Mouse (Mus musculus): ENCODE data around the gene Foxp1.
A peak's percentile ranks its signal among the peaks of the same experiment; 100 is the strongest.

Gene Foxp1

DNA sequence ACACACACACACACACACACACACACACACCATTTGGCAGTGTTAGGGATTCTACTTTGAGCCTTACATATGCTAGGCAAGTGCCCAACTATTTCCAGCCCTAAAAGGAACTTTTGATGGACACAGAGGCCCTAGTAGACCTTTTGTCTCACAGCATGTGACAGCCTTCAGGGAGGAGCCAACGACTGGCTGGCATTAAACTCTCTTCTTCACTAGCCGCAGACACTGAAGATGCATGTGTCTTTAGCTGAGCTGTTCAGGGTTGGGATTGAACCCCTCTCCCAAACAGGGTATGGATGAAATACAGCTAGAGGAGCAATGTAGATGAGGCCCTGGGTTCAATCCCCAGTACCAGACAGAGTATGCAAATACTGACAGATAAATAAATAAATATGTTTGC is 428.7 kb downstream of the Foxp1 start:
- DNase-seq (ENCODE audit: low spot score) = no peak

- DNase-seq (ENCODE audit: low spot score) = no peak
Measured at GRCm38 (mm10) chr6:99093208-99093607, 429.3 kb downstream of the Foxp1 start.

- no peak for DNase-seq (ENCODE audit: low spot score)
Measured at GRCm38 (mm10) chr6:99091799-99092198, 430.7 kb downstream of the Foxp1 start.

DNA sequence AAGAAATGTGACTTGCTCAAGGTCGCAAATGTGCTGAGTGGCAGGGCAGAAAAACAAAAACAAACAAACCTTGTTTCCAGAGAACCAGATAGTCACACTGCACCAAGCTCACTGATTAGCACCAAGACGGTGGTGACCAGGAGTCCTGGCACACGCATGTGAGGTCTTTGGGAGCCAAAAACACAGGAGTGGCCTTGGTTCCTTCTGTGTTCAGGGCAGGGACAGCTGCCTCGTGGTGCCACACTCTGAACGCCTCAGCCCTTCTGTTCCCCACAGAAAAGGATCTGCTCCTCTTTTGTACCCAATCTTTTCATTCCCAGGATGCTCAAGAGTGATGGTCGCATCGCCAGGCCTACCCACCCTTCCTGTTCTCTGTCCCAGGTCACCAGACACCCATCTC is 434.9 kb downstream of the Foxp1 start:
- peak; percentile 44 for DNase-seq (ENCODE audit: low spot score)

DNA sequence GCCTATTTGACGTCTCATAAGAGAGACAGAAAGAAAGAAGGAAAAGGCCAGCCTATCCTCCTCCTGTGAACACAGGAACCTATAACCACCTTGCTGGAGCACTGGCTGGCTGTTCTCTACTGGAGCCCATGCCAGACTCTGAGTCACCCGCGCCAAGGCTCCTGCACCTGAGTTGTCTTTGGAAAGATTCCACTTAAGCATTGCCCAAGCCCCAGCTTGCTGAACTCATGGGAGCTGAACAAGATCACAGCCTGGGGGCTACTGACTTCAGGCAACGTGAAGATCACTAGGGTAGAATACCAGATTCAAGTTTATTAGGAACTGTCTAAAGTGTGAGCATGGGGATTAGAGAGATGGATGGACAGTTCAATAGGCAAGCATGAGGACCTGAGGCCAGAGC is 437.6 kb downstream of the Foxp1 start:
- DNase-seq (ENCODE audit: low spot score) = no peak

DNA sequence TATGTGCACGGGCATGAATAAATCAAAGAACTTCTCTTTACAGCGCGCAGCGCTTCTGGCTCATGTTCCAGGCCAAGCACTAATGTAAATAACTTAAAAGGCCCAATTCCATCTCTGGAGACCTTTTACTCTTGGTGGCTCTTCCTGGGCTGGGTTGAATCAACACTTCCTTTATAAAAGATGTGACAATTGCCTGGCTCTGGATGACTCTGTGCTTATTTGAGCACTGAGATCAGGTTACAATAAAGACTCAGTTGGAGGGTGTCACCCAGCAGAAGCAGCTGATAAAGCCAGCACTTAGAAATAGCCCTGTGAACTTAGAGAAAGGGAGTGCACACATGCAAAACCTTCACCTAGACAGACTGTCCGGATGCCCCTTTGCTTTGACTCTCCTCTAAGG is 441.3 kb downstream of the Foxp1 start:
- DNase-seq (ENCODE audit: low spot score) = no peak

DNA sequence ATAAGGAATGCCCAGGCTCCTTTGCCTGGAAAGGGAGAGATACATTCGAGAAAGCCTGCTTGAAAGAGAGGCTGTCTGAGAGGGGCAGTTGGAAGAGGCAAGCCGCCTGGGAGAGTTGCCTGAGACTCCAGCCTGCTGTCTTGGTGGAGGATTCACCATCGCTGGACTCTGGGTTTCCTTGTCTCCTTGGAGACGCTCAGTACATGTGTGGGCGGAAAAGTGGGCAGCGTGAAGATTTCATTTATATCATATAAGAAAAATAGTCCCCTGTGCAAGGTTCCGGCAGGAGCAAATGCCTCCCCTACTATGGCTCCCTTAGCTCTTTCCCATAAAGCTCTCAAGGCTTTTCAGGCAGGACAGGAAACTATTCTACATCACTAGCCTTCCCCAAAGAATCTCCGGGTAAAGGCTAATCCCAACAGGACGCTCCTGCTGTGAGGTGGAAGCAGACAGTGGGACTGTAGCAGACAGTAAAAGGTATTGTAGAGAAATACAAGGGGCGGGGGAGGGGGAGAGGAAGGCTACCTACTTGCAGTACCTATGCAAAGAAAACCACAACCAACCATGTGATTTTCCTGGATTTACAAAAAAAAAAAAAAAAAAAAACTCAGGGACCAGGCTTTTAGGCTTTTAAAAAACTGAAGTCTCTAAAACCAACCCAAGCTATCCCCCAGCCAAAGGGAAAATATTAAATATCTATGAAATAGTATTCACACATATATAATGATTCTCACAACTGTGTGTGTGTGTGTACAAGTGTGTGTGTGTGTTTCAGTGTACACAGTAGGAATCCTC is 443.3 kb downstream of the Foxp1 start:
- DNase-seq (ENCODE audit: low spot score) = no peak

DNA sequence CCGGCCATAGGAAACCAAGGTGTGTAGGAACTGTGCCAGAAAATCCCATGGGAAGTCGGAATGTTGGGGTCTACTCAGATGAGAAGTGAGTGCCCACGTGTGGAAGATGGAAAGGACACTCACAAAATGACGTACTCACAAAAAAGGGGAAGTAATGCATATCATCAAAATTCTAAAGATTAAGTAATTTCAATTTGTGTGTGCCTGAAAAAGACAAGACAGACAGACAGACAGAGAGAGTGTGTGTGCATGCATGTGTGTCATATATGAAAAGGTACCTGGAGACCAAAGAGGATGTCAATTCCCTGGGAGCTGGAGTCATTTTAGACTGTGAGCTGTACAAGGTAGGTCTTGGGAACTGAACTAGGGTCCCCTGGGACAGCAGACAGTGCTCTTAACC is 444.4 kb downstream of the Foxp1 start:
- DNase-seq (ENCODE audit: low spot score) = no peak

GRCm38 (mm10) chr6:99073303-99074271 is 448.9 kb downstream of the Foxp1 start:
- DNase-seq (ENCODE audit: low spot score) = no peak

DNA sequence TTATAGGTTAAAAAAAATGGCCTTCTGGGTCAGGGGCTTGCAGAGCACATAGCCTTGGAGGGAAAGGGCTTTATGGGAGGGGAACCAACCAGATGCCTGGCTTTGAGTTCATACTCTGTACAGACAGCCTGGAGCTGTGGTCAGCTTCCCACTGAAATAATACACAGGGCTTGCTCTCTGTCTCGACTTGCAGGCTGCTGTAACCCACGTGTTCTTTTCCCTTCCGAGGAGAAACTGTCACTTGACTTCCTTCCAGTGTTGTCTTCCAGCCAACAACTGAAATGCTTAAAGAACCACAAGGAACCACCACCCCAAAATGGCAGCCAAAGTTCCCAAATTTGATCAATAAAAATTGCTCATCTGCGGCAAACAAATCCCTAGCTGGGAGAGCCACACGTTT is 451.8 kb downstream of the Foxp1 start:
- DNase-seq (ENCODE audit: low spot score) = no peak

GRCm38 (mm10) chr6:99069726-99070125 is 452.8 kb downstream of the Foxp1 start:
- no peak for DNase-seq (ENCODE audit: low spot score)

- no peak for DNase-seq (ENCODE audit: low spot score)
Measured at GRCm38 (mm10) chr6:99065569-99066353, 456.8 kb downstream of the Foxp1 start.

GRCm38 (mm10) chr6:99063982-99064484 is 458.5 kb downstream of the Foxp1 start:
- DNase-seq (ENCODE audit: low spot score) = no peak

- DNase-seq (ENCODE audit: low spot score) = no peak
Measured at GRCm38 (mm10) chr6:99062931-99063330, 459.6 kb downstream of the Foxp1 start.

DNA sequence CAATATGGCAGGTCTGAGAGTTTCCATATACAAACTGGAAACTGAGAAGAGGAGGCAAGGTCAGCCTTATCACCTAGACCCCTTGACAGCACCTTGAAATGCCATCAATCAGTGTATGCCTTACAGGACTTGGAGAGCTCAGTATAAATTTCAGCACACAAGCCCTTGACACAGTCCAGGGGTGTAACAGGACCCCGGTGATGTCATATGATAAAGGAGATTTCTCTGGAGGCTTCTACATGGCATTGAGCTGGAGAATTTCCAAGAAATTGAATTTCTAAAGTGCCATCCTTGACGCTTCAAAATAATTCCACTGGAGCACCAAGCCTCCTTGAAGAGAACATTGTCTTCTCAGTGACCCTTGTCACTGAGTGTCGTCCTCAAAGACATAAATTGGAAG is 463.8 kb downstream of the Foxp1 start:
- DNase-seq (ENCODE audit: low spot score) = no peak

GRCm38 (mm10) chr6:99057113-99057553 is 465.4 kb downstream of the Foxp1 start:
- no peak for DNase-seq (ENCODE audit: low spot score)

GRCm38 (mm10) chr6:99056379-99056778 is 466.1 kb downstream of the Foxp1 start:
- no peak for DNase-seq (ENCODE audit: low spot score)

- no peak for DNase-seq (ENCODE audit: low spot score)
Measured at GRCm38 (mm10) chr6:99053998-99054397, 468.5 kb downstream of the Foxp1 start.

- no peak for DNase-seq (ENCODE audit: low spot score)
Measured at GRCm38 (mm10) chr6:99053111-99053510, 469.4 kb downstream of the Foxp1 start.

DNA sequence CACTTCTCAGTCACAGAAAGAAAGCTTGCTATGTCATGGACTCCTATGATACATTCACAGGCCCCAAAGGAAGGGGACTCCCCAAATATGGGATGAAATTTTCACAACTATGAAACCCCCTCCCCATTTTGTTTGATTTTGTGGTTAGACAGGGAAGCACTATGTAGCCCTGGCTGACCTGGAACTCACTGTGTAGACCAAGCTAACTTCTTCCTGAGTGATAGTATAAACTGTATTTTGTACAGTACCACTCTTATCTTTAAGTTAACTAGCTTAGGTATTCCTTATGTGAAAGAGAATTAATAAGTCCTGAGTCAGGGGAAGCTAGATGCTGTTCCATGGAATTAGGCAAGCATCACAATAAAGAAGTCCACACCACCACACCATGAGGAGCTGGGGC is 470.8 kb downstream of the Foxp1 start:
- DNase-seq (ENCODE audit: low spot score) = no peak

GRCm38 (mm10) chr6:99050288-99051006 is 472.1 kb downstream of the Foxp1 start:
- no peak for DNase-seq (ENCODE audit: low spot score)
